Mouse (Mus musculus): ENCODE data around the gene Gm2663. TPM values are rescaled to one million over a fixed set of nuclear protein-coding genes. Genes with fewer than 3 reads are reported as not detected.

The Gm2663 gene
- total RNA-seq, 1 experiment from 2014 or later: not detected

Other genes starting within 250 kb of the Gm2663 start
- gene Moxd2, start 112.0 kb downstream of the Gm2663 start, total RNA-seq (2017): not detected in 2 replicates
- not detected in 2 replicates for gene Prss58, start 99.1 kb downstream of the Gm2663 start, total RNA-seq (2017)
- not detected in 2 replicates for gene 1700074P13Rik, start 58.9 kb downstream of the Gm2663 start, total RNA-seq (2017)
- not detected in 2 replicates for gene Gm4744, start 47.6 kb downstream of the Gm2663 start, total RNA-seq (2017)
- gene 1810009J06Rik, start 34.7 kb downstream of the Gm2663 start, total RNA-seq (2017): not detected in 2 replicates
- gene 2210010C04Rik, start 36.0 kb upstream of the Gm2663 start, total RNA-seq (2017): not detected in 2 replicates